Mouse (Mus musculus) thymus, postnatal 10 days (tissue): ENCODE measurements around the gene Zdhhc22.
A peak's percentile ranks its signal among the peaks of the same experiment; 100 is the strongest.

Experiments used
- DNase-seq, 2 experiments: peaks; one replicate each; pipeline ENCODE4 v3.0.0; 2021; ENCODE audit warnings: low spot score in 2 of 2

The Zdhhc22 gene

DNA sequence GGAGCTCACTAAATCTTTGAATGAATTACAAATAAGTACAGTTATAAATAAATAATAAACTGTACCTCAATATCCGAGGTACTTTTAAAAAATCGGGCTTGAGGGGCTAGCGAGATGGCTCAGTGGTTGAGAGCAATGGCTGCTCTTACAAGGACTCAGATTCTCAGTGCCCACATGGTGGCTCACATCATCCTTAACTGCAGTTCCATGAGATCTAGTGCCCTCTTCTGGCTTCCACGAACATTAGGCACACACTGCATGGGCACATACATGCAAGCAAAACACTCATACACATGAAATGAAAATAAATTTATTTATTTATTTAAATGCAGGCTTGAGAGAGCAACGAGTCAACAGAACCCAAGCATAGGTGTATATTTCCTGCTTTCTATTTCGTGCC lies 5.7 kb upstream of the Zdhhc22 start:
- no peak for DNase-seq

DNA sequence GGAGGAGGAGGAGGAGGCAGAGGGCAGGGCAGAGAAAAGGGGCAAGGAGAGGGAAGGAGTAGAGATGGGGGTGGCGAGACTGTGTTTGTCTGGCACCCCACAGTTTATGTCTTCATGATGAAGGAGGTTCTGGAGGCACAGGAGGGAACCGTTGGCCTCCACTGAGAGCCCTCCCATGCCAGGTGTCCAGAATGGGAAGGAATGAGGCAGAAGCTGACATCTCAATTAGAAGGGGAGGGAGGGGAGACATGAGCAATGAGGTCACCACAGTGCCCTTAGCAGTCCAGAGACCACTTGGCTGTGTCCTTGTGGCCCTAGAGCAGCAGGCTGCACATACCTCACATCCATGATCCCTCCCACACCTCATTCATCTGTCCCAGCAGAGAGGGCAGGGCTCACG lies 4.5 kb upstream of the Zdhhc22 start:
- DNase-seq, result no peak

DNA sequence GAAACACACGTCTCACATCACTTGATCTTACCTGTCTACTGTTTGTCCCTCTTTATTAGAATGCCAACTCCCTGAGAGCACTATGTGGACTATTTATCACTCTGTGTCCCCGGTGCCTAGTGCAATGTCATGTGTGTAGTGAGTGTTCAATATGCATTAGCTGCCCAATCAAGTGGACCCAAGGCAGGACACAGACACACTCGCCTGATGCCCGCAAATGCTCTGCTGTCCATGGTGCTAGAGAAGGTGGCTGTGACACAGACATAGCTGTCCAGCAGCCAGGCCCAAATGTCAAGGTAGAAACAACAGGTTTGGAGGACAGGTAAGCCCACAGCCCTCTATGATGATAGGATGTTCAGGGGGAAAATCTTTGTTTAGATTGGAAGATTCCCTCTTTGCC lies 3.9 kb upstream of the Zdhhc22 start:
- DNase-seq, result no peak

DNA sequence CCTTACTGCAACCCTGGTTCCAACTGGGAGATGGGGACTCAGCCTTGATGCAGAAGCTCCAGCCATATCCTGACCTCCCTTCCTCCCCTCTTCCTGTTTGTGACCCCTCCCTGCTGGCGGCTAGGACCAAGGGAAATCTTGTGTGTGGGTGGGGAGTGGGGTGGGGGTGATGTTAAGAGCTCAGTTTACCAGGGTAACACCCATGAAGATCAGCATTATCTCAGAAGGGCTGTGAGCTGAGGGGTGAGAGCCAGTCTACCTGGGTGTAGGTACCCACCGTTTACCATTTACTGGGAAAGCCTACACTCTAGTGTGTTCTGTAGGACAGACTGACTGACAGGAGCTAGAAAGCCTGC lies 503 bp upstream of the Zdhhc22 start:
- no peak for DNase-seq

DNA sequence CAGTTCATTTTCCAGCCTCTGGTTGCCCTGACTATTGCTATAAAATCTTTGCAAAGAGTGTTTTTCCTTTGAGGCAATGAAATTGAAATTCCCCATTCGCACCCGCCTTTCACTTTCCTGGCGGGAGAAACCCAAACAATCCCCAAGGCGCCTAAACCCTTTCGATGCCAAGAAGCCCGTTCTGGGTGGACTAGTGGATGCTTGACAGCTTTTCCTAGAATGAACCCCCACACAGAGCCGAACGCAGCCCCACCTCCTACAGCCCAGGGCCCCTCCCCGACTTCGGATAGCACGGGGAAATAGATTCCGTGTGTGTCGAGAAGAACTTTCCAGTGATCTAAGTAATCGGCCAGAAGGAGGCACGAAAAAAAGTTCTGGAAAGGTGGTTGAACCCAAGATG lies 852 bp downstream of the Zdhhc22 start:
- no peak for DNase-seq

DNA sequence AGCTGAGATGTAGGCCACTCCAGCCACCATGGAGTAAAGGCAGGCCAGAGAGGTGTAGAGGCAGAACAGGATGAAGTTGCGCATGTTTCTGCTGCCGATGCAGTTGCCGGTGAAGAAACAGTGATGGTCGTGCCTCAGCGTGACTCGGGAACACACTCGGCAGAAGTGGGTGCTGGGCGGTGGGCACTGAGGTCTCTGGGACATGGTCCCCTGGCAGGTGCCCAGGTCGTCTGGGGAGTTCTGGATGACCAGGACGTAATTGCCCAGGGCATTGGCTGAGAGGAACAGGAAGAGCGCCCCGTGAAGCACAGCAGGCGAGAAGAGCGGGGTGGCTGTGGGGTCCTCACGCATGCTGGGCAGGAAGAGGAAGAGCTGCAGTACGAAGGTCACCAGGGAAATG lies 2.0 kb downstream of the Zdhhc22 start:
- DNase-seq, result no peak

DNA sequence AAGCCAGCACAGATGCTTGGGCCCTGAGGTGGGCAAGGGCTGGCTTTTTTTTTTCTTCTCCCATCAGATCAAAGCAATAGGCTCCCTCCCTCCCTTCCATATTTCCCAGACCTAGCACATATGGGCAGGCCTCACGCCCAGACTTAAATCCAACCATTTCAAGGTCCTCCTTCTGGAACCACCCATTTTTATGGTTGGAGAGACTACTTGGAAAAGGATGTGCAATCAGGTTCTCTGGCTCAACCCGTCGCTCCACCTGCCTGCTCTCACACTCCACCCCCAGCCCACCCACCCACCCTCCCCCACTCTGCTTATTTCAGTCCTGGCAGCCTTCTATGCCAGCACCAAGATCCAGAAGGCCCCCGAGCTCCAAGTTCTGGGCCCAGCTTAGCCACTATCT lies 3.7 kb downstream of the Zdhhc22 start:
- no peak for DNase-seq

DNA sequence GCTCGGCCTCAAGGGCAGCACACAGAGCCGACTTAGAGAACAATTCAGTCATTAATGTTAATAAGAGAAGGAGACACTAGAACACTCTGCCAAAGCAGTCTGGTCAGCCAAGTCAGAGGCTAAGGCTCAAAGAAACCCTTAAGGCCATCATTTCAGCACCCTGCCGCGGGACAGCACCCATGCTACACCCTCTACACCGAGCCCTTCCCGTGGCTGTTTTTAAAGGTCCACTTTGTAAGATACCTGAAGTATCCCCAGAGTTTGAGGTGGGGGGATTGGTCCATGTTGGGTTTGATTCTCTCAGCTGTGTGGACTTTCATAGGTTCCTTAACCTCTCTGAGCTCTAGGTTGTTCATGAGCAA lies 6.1 kb downstream of the Zdhhc22 start:
- DNase-seq, result peak in 1 of 2 experiments; percentile 15

DNA sequence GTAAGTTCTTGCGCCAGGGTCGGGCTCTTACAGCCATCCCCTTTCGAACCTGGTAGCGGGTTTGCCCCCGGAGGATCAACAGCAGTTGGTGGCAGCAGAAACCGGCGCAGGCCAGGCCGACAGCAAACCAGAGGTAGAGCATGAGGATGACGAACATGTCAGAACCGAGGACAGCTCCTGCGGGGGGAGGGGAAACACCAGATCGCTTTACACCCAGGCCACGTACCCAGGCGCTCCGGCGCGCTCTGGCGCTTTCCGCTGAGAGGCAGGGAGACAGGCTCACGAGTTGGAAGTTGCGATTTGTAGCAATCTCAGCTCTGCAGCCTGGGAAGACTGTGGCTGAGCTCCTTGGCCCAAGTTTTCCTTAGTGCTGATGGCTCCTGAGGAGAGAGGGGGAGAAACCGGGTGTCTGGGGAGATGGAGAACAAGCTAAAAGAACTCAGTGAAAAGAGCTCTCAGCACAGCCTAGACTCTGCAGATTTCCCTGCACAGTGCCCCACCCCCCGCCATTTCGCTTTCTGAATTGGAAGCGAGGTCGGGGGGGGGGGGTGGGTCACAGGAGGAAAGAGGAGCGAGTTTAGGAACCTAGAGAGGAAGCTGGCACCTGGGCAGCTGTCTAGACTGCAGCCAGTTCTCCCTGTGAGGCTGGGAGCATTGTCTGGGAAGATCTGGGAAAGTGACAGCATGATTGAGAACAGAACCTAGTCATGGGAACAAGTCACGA lies 6.6 kb downstream of the Zdhhc22 start:
- DNase-seq, result peak; percentile 10 to 52

DNA sequence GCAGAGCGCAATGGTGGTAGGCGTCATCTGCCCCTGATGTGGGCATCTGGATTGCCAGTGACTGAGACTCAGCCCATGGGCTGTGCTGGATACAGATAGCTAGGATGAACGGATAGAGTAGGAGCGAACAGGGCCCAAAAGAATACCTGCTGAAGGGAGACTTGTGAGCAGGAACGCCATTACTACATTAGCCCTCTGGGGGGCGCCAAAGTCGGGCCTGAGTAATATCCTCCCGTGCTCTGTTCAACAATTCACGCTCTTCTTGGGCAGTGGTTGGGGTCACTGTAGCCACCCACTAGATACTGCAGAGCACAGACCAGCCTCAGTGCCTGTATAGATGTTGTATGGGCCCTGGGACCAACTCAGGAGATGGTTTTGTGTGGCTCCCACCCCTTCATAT lies 9.1 kb downstream of the Zdhhc22 start:
- DNase-seq, result no peak

DNA sequence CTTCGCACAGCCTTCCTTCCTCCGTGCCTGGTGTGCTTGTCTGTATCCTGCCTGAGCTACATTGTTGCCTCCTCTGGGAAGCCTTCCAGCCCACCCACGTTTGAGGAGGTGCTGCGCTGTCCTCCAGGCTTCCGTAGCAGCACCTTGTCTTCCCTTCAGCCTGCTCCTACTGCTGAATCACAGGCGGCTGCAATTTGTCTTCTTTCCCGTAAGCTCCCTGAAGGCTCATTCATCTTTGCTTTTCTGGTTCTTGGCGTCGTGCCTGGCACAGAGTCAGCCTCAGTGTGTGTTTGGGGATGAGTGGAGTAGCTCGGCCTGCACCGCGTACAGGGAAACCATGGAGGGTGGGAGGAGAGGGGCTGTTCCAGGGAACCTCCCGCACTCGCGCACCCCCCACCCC lies 12.4 kb downstream of the Zdhhc22 start:
- no peak for DNase-seq

DNA sequence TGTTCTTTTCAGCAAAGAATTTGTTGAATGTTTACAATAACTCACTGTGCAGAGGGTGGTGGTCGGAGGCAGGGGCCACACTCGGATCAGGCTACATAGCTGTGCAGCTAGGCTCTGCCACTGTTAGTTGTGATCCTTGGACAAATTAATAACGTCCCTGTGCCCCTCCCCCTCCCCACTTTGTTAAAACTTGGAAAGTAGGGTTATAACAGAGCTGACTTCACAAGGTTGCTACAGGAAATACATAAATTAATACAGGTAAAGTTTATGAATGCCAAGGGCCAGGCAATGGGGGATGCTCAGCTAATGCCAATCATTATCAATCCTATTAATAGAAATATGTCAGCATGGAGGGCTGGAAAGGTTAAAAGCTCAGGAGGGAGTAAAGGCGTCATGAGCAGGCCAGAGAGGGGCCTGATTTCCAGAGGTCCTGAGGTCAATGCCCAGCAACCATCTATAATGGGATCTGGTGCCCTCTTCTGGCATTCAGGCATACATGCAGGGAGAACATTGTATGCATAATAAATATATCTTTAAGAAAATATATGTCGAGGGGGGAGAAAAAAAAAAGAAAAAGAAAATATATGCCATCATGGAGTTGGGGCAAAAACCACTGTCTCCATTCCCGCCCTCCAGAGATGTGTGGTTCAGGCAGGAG lies 13.6 kb downstream of the Zdhhc22 start:
- DNase-seq, result no peak

DNA sequence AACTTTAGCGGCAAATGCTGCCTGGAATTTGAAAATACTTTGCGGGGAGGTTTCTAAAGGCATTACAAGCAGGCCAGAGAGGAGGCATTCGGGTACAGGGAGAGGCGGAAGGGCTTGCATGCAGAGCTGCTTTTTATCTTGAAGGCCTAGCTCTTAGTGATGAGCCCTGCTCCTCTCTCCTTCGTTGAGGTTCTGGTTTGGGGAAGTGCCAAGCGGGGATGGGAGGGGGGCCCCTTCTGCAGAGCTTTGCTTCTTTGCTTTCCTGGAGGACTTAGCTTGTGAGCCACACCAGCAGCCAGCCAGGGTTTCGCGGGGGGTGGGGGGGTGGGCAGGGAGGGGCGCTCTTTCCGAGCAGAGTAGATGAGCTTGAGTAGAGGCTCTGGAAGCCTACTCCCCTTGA lies 14.5 kb downstream of the Zdhhc22 start:
- DNase-seq, result no peak

DNA sequence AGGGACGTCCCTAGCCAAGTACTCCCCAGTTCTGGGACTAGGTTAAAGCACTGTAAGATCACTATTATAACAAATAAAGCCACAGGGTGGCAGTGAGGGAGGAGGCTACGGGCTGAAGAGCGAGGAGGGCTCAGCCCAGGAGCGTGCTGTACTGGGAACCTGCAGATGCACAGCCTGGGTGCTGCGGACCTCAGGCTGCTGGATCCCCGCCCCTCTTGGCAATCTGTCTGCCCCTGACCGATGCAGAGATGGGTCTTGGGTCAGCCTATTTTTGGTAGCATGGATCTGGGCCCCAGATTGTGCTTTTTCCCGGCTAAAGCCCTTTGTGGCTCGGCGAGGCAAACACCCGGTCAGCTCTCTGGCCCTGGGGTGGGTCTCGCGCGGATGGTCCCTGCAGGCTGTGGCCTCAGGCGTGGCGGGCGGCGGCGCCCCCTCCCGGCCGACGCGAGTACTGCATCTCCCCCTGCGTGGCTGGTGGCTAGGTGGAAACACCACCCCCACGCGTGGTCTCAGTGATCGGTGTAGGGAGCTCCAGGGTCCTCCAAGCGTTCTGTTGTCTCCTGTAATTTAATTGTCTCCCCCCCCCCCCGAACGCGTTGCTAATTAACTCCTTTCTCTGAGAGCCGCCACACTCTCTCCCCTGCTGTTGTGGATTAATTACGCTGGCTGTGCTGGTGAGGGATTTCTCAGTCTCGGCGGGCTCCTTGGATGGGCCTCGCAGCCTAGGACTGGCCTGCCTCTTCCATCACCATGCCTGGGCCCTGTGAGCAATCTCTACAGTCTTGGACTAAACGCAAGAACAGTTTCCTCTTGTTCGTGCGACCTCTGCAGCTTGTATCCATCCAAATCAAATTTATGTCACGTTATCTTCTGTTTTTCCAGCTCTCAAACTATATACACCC lies 15.6 kb downstream of the Zdhhc22 start:
- DNase-seq, result peak; percentile 29 to 73

DNA sequence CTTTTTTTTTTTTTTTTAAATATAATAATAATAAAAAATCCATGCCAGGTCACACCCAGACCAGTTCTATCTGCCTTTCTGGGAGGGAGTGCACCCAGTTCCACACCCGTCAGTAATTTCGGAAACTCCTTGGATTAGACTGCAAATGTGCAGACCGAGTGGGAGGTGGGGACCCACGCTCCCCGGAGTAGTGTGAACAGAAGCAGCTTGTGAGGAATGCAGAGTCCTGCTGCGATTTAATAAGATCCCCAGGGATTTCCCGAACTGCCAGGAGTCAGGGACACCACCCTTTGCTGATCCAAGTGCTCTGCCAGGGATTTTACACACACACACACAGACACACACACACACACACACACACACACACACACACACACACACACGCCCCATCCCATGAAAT lies 16.5 kb downstream of the Zdhhc22 start:
- no peak for DNase-seq

DNA sequence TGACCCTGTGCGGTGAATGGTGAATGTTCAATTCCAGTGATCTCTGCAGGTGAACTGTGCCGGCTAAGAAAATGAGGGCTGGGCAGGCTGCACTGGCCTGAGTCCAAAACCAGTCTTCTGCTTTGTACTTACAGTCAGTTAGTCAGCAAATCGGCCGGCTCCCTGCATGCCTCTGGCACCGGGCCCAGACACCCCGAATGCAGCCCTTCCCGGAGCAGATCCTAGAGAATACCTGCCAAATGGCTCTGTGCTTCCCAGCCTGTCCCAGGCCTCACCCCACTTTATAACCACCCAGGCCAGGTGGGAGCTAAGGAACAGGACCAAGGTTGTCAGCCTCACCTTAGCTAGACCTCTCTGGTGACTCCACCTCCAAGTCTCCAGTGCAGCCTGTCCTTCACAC lies 17.0 kb downstream of the Zdhhc22 start:
- DNase-seq, result no peak

DNA sequence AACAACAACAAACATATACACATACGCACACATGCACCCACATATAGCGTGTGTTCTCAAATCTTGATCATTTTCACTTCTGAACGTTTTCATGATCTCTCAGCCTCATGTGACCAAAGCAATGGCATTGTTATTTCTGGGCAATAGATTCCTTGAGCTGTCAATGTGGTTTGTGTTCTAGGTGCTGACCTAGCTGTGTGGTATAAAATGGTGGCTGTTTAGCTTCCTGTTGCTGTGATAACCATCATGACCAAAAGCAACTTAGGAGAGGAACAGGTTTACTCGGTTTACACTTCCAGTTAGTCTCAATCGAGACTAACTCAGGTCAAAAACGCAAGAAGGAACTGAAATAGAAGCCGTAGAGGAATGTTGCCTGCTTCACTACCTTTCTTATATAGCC lies 19.1 kb downstream of the Zdhhc22 start:
- no peak for DNase-seq

DNA sequence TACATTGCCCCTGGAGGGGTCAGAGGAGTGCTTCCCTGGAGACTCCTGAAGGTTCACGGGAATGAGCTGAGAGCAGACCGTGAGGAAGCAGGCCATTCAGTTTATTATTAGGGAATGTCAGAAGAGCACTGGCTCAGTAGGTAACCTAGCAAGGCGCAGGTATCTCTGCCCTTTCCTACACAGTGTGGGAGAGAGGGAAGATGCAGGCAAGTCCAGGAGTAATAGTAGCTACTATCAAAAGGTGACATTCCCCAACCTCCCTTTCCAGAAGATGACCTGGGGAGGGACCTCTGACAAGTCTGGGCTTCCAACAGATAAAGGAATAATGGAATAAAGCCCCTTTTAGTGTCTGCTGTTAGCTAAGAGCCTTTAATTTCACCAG lies 21.0 kb downstream of the Zdhhc22 start:
- no peak for DNase-seq

DNA sequence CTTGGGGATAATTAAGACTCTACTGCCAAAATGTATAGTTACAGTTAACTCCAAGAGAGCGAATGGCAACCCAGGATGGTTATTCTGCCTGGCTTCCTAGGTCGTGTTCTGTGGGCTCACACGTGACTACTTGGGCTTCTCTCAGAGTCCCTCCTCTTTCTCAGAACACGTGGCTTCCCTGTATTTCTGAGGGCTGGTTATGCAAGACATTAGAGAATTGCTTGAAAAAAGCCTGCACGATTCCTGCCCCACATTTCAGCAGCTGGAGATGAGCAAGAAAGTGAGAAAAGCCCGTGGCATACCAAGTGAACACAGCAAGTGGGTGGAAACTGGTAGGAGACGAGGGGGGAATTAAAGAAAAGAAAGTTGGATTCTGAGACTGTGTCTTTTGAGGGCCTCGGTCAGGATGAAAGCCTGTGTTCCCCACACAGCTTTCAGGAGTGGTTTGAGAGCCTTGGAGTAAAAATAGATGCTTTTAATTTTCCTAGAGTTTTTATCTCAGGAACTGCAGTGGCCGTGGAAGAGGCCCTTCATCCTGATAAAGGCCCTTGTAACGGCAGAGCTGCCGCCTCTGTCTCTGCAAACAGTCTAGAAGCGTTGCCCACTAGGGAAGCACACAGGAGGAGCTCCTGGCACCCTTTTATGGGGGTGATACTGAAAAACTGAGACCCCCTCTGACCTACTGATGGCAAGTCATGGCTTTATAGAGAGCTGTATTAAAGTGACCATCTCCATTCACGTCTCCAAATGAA lies 21.6 kb downstream of the Zdhhc22 start:
- DNase-seq, result no peak

DNA sequence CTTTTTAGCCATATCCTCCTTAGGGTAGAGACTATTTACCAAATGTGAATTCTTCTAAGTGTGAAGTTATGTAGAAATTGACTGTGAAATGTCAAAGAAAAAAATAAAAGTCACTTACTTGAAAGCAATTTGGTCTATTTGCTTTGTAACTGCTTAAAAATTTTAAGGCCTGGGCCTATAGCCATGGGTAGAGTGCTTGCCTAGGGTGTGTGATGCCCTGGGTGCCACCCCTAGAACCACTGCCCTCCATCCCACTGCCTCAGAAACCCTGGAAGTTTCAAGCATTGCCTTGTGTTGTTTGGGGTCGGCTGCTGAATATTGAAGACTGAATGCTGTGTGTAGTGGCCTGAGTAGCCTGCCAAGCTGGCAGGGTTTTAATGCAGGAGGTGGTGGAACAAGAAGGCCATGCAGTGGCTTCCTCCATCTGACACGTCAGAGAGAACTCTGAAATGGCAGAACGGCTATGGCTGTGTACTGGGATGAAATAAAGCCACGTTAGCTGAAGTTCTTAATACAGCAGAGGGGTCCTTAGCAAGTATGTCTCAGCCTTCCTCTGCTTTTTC lies 24.9 kb downstream of the Zdhhc22 start:
- no peak for DNase-seq

DNA sequence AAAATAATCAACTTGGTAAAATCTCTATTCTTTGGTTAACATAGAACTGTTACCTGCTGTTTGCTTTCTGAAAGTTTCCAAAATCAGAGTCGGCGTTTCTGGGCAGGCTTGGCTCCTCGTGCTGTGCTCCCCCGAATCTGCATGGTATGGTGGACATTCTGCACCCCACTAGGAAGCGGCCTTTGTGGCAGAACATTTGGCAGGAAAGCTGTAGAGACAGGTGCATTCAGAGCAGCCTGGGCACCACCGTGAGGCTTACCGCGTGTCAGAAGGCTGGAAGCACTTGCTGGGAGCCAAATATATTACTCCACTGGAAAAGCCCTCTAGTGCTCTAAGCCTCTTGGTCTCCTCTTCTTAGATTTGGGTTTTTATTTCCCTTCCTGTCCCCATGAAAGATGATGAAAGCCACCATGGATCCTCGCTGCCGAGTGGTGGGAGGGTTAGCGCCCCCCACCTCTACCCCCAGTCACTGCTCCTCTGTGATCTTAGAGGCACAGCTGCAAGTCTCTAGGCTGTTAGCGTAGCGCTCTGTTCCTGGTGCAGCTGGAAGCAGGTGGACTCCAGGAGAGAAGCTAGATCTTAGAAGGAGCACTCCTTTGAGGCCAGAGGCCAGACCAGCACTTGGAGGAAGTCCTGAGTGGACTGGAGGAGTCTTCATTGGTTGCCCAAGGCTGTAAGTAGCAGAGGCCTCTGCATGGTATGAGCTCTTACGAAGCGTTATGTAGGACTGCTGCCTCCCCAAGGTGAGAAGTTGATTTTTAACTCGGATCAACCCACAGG lies 25.8 kb downstream of the Zdhhc22 start:
- no peak for DNase-seq
